20 mouse cellular contexts compared by ENCODE assay signal in genomic region chr15:99390472-99391401, GRCm38 (mm10).
"Had no signal": no experiment of that assay in that cellular context is flagged by ENCODE, and none has a peak within 500 bp of the region (broad histone marks: within the 10 kb centered on the region; RNA-seq: fewer than 3 reads in every experiment).

No protein-coding gene starts in this region.

- H3K36me3 ChIP-seq: lung, embryonic 15.5 days; midbrain, embryonic 10.5 days; midbrain, embryonic 12.5 days; neural tube, embryonic 13.5 days; neural tube, embryonic 15.5 days had no signal

- DNase-seq: lung, adult 2 months; lung, postnatal 10 days; lung, postnatal 4 days; midbrain, embryonic 14.5 days; retina, postnatal 1 day; right cerebral cortex, adult 18-20 months; right cerebral cortex, postnatal 25 days; right cerebral cortex, postnatal 4 days; spleen, adult 18-20 months; thymus, adult 18-20 months; thymus, postnatal 14 days; thymus, postnatal 36 days had no signal

- H3K9me3 ChIP-seq: lung, embryonic 15.5 days; midbrain, embryonic 10.5 days; midbrain, embryonic 12.5 days; neural tube, embryonic 13.5 days; neural tube, embryonic 15.5 days had no signal

- H3K4me3 ChIP-seq: lung, embryonic 15.5 days; midbrain, embryonic 10.5 days; midbrain, embryonic 12.5 days; myocyte; neural tube, embryonic 13.5 days; neural tube, embryonic 15.5 days had no signal

- ATAC-seq: midbrain, embryonic 16.5 days had no signal

- H3K27me3 ChIP-seq: lung, embryonic 15.5 days; midbrain, embryonic 12.5 days; neural tube, embryonic 13.5 days; neural tube, embryonic 15.5 days had no signal

- H3K9ac ChIP-seq: liver, embryonic 14.5 days; lung, embryonic 15.5 days; midbrain, embryonic 12.5 days; neural tube, embryonic 13.5 days; neural tube, embryonic 15.5 days had no signal

- H3K4me2 ChIP-seq: lung, embryonic 15.5 days; midbrain, embryonic 12.5 days; neural tube, embryonic 13.5 days; neural tube, embryonic 15.5 days had no signal

- H3K27ac ChIP-seq: liver, embryonic 14.5 days; lung, embryonic 15.5 days; midbrain, embryonic 10.5 days; midbrain, embryonic 12.5 days; neural tube, embryonic 13.5 days; neural tube, embryonic 15.5 days had no signal
